In the genomic region with DNA sequence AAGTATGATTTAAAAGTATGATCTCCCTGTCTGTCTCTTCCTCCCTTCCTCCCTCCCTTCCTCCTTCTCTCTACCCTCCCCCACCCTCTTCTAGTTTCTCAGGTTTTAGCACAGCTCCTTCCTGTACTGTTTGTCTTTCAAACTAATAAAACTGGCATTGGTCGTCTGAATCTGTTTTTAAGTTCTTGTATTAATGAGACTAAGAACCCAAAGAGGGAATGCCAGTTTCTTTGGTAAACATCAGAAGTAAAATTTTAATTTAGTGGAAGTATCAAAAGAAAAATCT, we compare ENCODE assay signal across 8 mouse cellular contexts. TPM values are rescaled to one million over a fixed set of nuclear protein-coding genes. Genes with fewer than 3 reads are reported as not detected.
DNase-seq lines count a peak whose midpoint lies in the region; ATAC-seq and TF ChIP-seq lines count a peak whose summit lies in the region.

No protein-coding gene starts in this region.

- H3K4me2 ChIP-seq in heart, postnatal 0 days (ENCODE audit: low read depth, low read length) = peak overlapping the region; percentile 74
- H3K4me2 ChIP-seq in hindbrain, embryonic 15.5 days = peak overlapping the region; percentile 93
- peak overlapping the region; percentile 54 for H3K4me2 ChIP-seq in midbrain, embryonic 16.5 days (ENCODE audit: low read length)

- intact Hi-C loops in heart, postnatal 14 days (cut with DNase I) = loop anchor here (5.0 to 10.0 kb wide), 2 partner anchors 35 to 1832 kb away; a partner anchor contains a TSS

- ATAC-seq in heart, postnatal 0 days (ENCODE audit: insufficient read depth, low read depth) = no peak
- no peak for ATAC-seq in hindbrain, embryonic 15.5 days (ENCODE audit: low FRiP score, low read depth)
- no peak for ATAC-seq in midbrain, embryonic 16.5 days

- H3K4me1 ChIP-seq in heart, postnatal 0 days (ENCODE audit: control insufficient read depth, insufficient read depth) = peaks cover 21% of the 10 kb centered on the region; the same call in 1 of the 2 replicates
- peaks cover 3% of the 10 kb centered on the region; the same call in 1 of the 2 replicates for H3K4me1 ChIP-seq in bone marrow, adult 2 months (ENCODE audit: control insufficient read depth, insufficient read depth, low read length)
- peaks cover 30% of the 10 kb centered on the region for H3K4me1 ChIP-seq in hindbrain, embryonic 15.5 days (replicated peaks)
- peaks cover 22% of the 10 kb centered on the region for H3K4me1 ChIP-seq in midbrain, embryonic 16.5 days (ENCODE audit: control insufficient read depth, insufficient read depth, low read length)

- no peak for TF ChIP-seq EP300 in heart, postnatal 0 days (IDR thresholded peaks at IDR 0.05; ENCODE audit: low read depth)

- DNase-seq in heart, postnatal 0 days (ENCODE audit: low spot score) = peak; percentile 5
- DNase-seq in heart, postnatal 14 days = no peak
- DNase-seq in Muller cell, postnatal 12 days (ENCODE audit: inconsistent ontology term) = no peak
- DNase-seq in layer of hippocampus, adult 8-10 months (ENCODE audit: low spot score in 2 of 2) = no peak
- DNase-seq in natural killer cell, adult 2 months (ENCODE audit: low spot score in 2 of 2) = no peak

- H3K9ac ChIP-seq in heart, postnatal 0 days (replicated peaks; ENCODE audit: low read depth, low read length) = peak overlapping the region; percentile 64
- H3K9ac ChIP-seq in hindbrain, embryonic 15.5 days = peak overlapping the region; percentile 39
- H3K9ac ChIP-seq in midbrain, embryonic 16.5 days (ENCODE audit: low read depth, low read length) = no peak overlapping the region

- no peaks in the 10 kb centered on the region for H3K27me3 ChIP-seq in heart, postnatal 0 days (ENCODE audit: control insufficient read depth, insufficient read depth, low read length)
- no peaks in the 10 kb centered on the region for H3K27me3 ChIP-seq in hindbrain, embryonic 15.5 days
- H3K27me3 ChIP-seq in midbrain, embryonic 16.5 days (ENCODE audit: control insufficient read depth, insufficient read depth, low read depth, low read length) = no peaks in the 10 kb centered on the region

- 10% methylated on average over 1 of the region's 1 CpGs for WGBS in heart, postnatal 0 days
- 4% methylated on average over 1 of the region's 1 CpGs for WGBS in bone marrow, adult 2 months
- 13% methylated on average over 1 of the region's 1 CpGs for WGBS in hindbrain, embryonic 15.5 days
- 3% methylated on average over 1 of the region's 1 CpGs for WGBS in midbrain, embryonic 16.5 days

- H3K36me3 ChIP-seq in heart, postnatal 0 days (replicated peaks; ENCODE audit: control insufficient read depth, insufficient read depth, low read length) = no peaks in the 10 kb centered on the region
- H3K36me3 ChIP-seq in hindbrain, embryonic 15.5 days = no peaks in the 10 kb centered on the region
- no peaks in the 10 kb centered on the region for H3K36me3 ChIP-seq in midbrain, embryonic 16.5 days (ENCODE audit: control insufficient read depth, insufficient read depth, low read length)

- H3K27ac ChIP-seq in heart, postnatal 0 days (ENCODE audit: low read depth) = peak overlapping the region; percentile 99
- peak overlapping the region; percentile 89 for H3K27ac ChIP-seq in bone marrow, adult 2 months (ENCODE audit: control insufficient read depth, insufficient read depth, low read depth, low read length, poor library complexity)
- peak overlapping the region; percentile 79 for H3K27ac ChIP-seq in hindbrain, embryonic 15.5 days (replicated peaks)
- no peak overlapping the region; the same call in 1 of the 2 replicates for H3K27ac ChIP-seq in midbrain, embryonic 16.5 days (ENCODE audit: low read length)

- no peaks in the 10 kb centered on the region for H3K9me3 ChIP-seq in heart, postnatal 0 days (replicated peaks; ENCODE audit: control insufficient read depth, low read length)
- H3K9me3 ChIP-seq in hindbrain, embryonic 15.5 days = no peaks in the 10 kb centered on the region
- no peaks in the 10 kb centered on the region for H3K9me3 ChIP-seq in midbrain, embryonic 16.5 days (replicated peaks; ENCODE audit: control insufficient read depth, low read length, poor library complexity, severe bottlenecking)

- TF ChIP-seq POLR2A in bone marrow, adult 2 months (IDR thresholded peaks at IDR 0.05; ENCODE audit: borderline replicate concordance, control insufficient read depth, low read depth, low read length) = no peak

- no peak for TF ChIP-seq CTCF in heart, postnatal 0 days (IDR thresholded peaks at IDR 0.05; ENCODE audit: low read depth)
- no peak for TF ChIP-seq CTCF in bone marrow, adult 2 months (IDR thresholded peaks at IDR 0.05; ENCODE audit: control insufficient read depth, insufficient read depth, low read length)

- H3K4me3 ChIP-seq in heart, postnatal 0 days (ENCODE audit: low read depth, low read length) = peak overlapping the region; percentile 62
- peak overlapping the region; percentile 56 for H3K4me3 ChIP-seq in bone marrow, adult 2 months (replicated peaks; ENCODE audit: control insufficient read depth, low read depth, low read length)
- H3K4me3 ChIP-seq in hindbrain, embryonic 15.5 days = peak overlapping the region; percentile 53
- H3K4me3 ChIP-seq in midbrain, embryonic 16.5 days (ENCODE audit: low read depth, low read length) = no peak overlapping the region

RNA-seq across cellular contexts. Expression of a gene that starts 5.5 kb away (rescaled TPM):
- total RNA-seq in heart, postnatal 0 days (2014; rRNA removed; ENCODE audit: low replicate concordance) = 1,649 and 2,136 TPM in 2 replicates
- polyA plus RNA-seq in heart, postnatal 0 days (2015; fragmentation: Nextera tagmentation; extraction: Ambion mirVana) = 18.8 and 21.2 TPM in 2 replicates
- total RNA-seq in heart, postnatal 14 days (2021) = 100 to 1,000 TPM in 1 of 2 experiments, 10 to 100 TPM in 1; 92.0 to 119 TPM
- 50.4 and 64.8 TPM in 2 replicates for polyA plus RNA-seq in bone marrow, adult 2 months (2011; ENCODE audit: insufficient read depth, insufficient read length, low replicate concordance, missing spikeins)
- polyA plus RNA-seq in hindbrain, embryonic 15.5 days (2015; fragmentation: Nextera tagmentation; extraction: Ambion mirVana) = 35.1 and 51.2 TPM in 2 replicates
- 21.8 and 27.6 TPM in 2 replicates for polyA plus RNA-seq in midbrain, embryonic 16.5 days (2015; fragmentation: Nextera tagmentation; extraction: Ambion mirVana)
- total RNA-seq in layer of hippocampus, adult 8-10 months (2022) = 100 to 1,000 TPM; 106 to 128 (median 119) TPM

RNA-seq across cellular contexts. Expression of a gene that starts 11.3 kb away (rescaled TPM):
- 116 and 155 TPM in 2 replicates for total RNA-seq in heart, postnatal 0 days (2014; rRNA removed; ENCODE audit: low replicate concordance)
- polyA plus RNA-seq in heart, postnatal 0 days (2015; fragmentation: Nextera tagmentation; extraction: Ambion mirVana) = 1.2 and 1.8 TPM in 2 replicates
- total RNA-seq in heart, postnatal 14 days (2021) = 10 to 100 TPM in 1 of 2 experiments, 1 to 10 TPM in 1; 7.8 to 17.6 TPM
- polyA plus RNA-seq in bone marrow, adult 2 months (2011; ENCODE audit: insufficient read depth, insufficient read length, low replicate concordance, missing spikeins) = 7.1 and 11.3 TPM in 2 replicates
- 1.2 and 2.0 TPM in 2 replicates for polyA plus RNA-seq in hindbrain, embryonic 15.5 days (2015; fragmentation: Nextera tagmentation; extraction: Ambion mirVana)
- 0.53 and 0.60 TPM in 2 replicates for polyA plus RNA-seq in midbrain, embryonic 16.5 days (2015; fragmentation: Nextera tagmentation; extraction: Ambion mirVana)
- total RNA-seq in layer of hippocampus, adult 8-10 months (2022) = 10 to 100 TPM in 2 of 4 experiments, 1 to 10 TPM in 2; 8.2 to 11.5 (median 10.5) TPM

RNA-seq across cellular contexts. Expression of a gene that starts 12.7 kb away (rescaled TPM):
- 568 and 769 TPM in 2 replicates for total RNA-seq in heart, postnatal 0 days (2014; rRNA removed; ENCODE audit: low replicate concordance)
- 0.27 and 1.8 TPM in 2 replicates for polyA plus RNA-seq in heart, postnatal 0 days (2015; fragmentation: Nextera tagmentation; extraction: Ambion mirVana)
- total RNA-seq in heart, postnatal 14 days (2021) = 10 to 100 TPM; 15.1 to 24.5 TPM
- polyA plus RNA-seq in bone marrow, adult 2 months (2011; ENCODE audit: insufficient read depth, insufficient read length, low replicate concordance, missing spikeins) = 2.6 and 4.3 TPM in 2 replicates
- polyA plus RNA-seq in hindbrain, embryonic 15.5 days (2015; fragmentation: Nextera tagmentation; extraction: Ambion mirVana) = not detected in 2 replicates
- polyA plus RNA-seq in midbrain, embryonic 16.5 days (2015; fragmentation: Nextera tagmentation; extraction: Ambion mirVana) = not detected in 2 replicates
- total RNA-seq in layer of hippocampus, adult 8-10 months (2022) = 10 to 100 TPM in 1 of 4 experiments, 1 to 10 TPM in 3; 3.0 to 11.0 (median 5.7) TPM

RNA-seq across cellular contexts. Expression of a gene that starts 12.9 kb away (rescaled TPM):
- total RNA-seq in heart, postnatal 0 days (2014; rRNA removed; ENCODE audit: low replicate concordance) = 603 and 951 TPM in 2 replicates
- 1.3 and 1.6 TPM in 2 replicates for polyA plus RNA-seq in heart, postnatal 0 days (2015; fragmentation: Nextera tagmentation; extraction: Ambion mirVana)
- total RNA-seq in heart, postnatal 14 days (2021) = 10 to 100 TPM; 45.4 to 89.0 TPM
- 32.4 and 40.5 TPM in 2 replicates for polyA plus RNA-seq in bone marrow, adult 2 months (2011; ENCODE audit: insufficient read depth, insufficient read length, low replicate concordance, missing spikeins)
- polyA plus RNA-seq in hindbrain, embryonic 15.5 days (2015; fragmentation: Nextera tagmentation; extraction: Ambion mirVana) = 0.76 and 2.0 TPM in 2 replicates
- not detected in 2 replicates for polyA plus RNA-seq in midbrain, embryonic 16.5 days (2015; fragmentation: Nextera tagmentation; extraction: Ambion mirVana)
- 10 to 100 TPM; 19.2 to 30.0 (median 24.4) TPM for total RNA-seq in layer of hippocampus, adult 8-10 months (2022)

RNA-seq across cellular contexts. Expression of a gene that starts 15.7 kb away (rescaled TPM):
- total RNA-seq in heart, postnatal 0 days (2014; rRNA removed; ENCODE audit: low replicate concordance) = 1,110 and 1,666 TPM in 2 replicates
- 2.5 and 4.3 TPM in 2 replicates for polyA plus RNA-seq in heart, postnatal 0 days (2015; fragmentation: Nextera tagmentation; extraction: Ambion mirVana)
- total RNA-seq in heart, postnatal 14 days (2021) = 100 to 1,000 TPM; 100 to 175 TPM
- 65.5 and 109 TPM in 2 replicates for polyA plus RNA-seq in bone marrow, adult 2 months (2011; ENCODE audit: insufficient read depth, insufficient read length, low replicate concordance, missing spikeins)
- polyA plus RNA-seq in hindbrain, embryonic 15.5 days (2015; fragmentation: Nextera tagmentation; extraction: Ambion mirVana) = 2.5 and 3.1 TPM in 2 replicates
- 0.36 and 0.86 TPM in 2 replicates for polyA plus RNA-seq in midbrain, embryonic 16.5 days (2015; fragmentation: Nextera tagmentation; extraction: Ambion mirVana)
- total RNA-seq in layer of hippocampus, adult 8-10 months (2022) = 10 to 100 TPM; 57.3 to 67.6 (median 60.8) TPM
